Mouse (Mus musculus) Muller cell, postnatal 12 days (primary cell): ENCODE data around the gene Pex16.
A peak's percentile ranks its signal among the peaks of the same experiment; 100 is the strongest.

Experiments used
- DNase-seq: peaks from one replicate; pipeline ENCODE4 v3.0.0-alpha.2; 2015; ENCODE audit errors: inconsistent ontology term

Gene Pex16

DNA sequence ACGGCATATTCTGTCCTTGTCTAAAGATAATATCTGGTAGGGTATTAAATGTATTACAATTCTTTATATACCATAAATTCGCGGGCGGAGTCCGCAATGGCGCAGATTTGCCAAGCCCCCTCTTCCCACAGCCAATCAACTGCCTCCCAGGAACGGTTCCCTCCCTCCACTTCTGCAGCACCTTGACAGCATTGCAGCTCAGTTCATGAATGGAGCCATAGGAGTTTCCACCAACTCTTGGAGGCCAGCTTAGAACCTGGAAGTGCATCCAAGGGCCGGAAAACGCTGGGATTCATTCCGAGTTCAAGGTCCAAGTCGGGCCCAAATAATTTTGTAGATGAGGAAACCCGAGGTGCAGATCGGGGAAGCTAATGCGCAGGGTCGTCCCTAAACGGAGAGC lies at the start of gene Pex16, which contains the start of gene Large2:
Gene Pex16 (plus strand): TSS at position 163 of the 400 bp plus-strand sequence.
Gene Large2 (minus strand): TSS at position 356 of the 400 bp plus-strand sequence.
- peak; percentile 51 for DNase-seq

DNA sequence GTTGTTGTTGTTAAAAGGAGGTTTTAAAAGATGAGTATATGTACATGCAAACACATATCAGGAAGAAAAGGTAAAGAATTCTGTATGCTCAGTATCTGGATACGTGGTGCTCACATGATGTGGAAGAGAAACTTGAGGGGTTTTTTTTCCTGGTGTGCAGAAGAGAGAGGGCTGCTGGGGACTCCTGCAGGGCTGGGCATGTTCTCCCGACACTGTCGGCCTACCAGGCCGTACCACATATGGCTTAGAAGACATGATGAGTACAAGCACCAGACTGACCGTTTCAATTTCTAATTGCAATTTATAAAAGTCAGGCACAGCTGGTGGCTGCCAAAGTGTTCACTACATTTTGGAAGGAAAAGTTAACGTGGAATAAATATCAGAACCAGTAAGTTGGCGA lies 48.8 kb upstream of the Pex16 start:
- DNase-seq: no peak

DNA sequence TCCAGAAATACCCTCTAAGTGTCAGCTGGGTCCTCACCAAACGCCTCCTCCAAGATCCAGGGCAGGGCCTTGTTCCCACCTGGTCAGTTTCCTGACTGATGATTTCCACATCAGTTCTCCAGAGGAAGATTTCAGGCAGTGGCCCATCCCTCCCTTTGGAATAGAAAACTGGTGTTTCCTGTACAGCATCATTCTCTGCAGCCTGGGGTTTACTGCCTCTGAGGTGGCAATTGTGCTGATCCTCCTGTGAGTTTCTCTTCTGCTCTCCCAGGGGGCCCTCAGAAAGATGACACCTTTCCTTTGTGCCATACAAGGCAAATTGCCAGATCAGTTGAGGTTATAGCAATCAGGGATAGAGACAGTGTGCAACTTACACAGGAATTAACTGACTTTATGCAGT lies 48.3 kb upstream of the Pex16 start:
- DNase-seq: no peak

DNA sequence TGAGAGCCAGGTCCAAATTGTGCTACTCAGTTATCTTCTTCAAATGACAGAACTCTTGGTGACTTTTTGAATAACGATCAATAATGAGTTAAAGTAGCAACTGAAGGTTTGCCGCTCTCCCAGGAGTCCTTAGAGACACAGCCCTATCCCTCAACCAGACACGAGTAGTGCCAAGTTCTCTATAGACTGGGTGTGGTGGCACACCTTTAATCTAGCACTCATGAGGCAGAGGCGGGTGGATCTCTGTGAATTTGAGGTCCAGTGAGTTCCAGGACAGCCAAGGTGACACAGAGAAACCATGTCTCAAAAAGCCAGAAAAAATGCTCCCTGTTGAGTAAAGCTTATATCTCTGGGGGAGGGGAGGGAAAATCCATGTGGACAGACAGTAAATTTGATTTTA lies 46.9 kb upstream of the Pex16 start:
- DNase-seq: no peak

DNA sequence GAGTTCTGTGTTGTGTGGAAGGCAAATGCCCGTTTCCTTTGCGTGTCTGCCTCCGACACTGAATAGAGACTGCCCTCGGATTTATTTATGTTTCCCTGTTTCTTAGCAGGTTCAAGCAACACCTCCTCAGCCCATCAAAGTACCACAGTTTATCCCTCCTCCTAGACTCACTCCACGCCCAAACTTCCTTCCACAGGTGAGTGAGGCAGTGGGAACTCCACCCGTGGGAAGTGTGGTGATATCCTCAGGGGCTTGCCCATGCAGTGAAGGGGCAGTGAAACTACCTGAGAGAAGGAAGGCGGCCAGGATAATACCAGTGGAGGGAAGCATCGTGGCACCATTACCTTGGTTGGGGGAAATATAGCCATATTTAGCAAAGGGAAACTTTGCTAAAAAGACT lies 46.3 kb upstream of the Pex16 start:
- DNase-seq: no peak

DNA sequence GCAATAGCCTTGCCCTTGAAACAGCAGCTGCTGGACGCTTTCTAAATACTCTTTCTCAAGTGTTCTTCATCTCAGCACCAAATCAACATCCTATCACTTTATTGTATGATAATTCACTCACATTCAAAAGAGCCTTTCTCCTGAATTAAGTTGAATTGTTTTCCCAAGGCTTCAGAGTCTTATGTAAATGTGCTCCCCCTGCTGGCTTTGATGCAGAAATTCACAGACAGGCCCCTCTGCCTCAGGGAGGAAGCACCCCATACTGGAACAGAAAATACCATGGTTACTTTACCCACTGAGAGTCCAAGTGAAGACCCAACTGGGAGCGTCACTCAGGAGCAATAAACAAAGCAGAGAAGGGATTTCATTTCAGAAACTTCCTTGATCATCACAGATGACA lies 43.6 kb upstream of the Pex16 start:
- DNase-seq: peak; percentile 38

DNA sequence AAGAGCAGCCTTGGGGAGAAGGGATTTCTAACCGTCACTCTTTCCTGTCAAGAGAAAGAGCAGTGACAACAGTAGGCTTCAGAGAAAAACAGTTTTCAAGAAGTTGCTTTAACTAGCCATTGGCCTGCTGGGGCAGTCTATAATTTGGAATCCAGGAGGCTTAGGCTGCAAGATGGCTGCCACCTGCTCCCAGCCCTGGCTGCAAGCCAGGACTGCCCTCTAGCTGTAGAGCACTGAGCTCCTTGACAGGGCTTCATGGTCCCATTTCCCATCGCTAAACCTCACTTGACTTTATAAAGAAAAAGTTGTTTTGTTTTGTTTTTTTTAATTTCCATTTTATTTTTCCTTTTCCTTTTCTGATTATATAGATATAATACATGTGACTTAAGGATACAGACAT lies 43.1 kb upstream of the Pex16 start:
- no peak for DNase-seq

DNA sequence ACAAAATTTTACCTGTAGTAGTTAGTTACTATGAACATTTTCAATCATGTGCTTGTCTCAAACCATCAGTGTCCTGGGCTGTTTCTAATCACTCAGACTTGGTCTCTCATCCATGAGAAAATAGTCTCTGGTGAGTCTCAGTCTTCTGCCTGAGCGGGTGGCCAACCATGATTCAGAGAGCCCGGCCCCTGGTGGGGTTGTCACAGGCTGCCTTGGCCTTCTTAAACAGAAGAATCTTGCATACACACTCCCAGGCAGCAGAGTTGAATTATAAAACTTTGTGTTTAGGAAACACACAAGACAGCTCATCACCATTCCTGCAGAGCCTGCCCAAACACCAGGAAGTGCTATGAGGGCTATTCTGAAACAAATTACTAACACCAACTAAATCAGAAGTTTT lies 42.6 kb upstream of the Pex16 start:
- no peak for DNase-seq

DNA sequence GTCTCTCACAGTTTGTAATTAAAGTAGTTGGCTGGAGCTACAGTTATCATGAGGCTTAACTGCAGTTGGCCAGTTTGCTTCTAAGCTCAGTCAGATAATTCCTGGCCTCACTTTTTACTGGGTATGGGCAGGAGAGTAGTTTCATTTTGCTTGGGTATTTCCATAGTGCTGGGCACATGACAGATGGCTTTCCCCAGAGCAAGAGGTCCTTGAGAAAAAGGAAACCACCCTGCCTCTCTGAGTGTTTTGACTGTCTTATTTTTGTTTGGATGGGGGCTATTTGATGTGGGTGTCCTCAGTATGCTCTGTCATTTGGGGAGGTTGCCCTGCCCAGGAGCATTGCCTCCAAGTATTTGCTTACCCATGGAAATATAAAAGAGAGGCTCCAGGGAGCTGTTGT lies 32.1 kb upstream of the Pex16 start:
- DNase-seq: no peak

DNA sequence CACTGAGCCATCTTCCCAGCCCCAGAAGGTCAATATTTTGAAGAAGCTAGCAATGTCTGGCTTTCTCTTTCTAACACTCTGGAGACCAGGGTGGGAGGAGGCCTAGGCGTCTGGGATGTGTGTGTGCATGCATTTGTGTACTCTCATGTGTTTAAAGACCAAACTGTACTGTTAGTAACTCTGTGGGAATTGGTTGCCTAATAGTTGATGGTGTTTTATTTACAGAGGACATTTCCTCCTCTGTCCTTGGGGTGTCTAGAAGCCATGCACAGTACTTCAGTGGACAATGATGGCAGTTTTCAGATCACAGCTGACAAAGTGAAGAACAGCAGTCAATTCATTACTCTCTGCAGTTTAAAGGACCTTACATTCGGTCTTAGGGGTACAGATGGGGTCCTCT lies 27.3 kb upstream of the Pex16 start:
- DNase-seq: no peak

DNA sequence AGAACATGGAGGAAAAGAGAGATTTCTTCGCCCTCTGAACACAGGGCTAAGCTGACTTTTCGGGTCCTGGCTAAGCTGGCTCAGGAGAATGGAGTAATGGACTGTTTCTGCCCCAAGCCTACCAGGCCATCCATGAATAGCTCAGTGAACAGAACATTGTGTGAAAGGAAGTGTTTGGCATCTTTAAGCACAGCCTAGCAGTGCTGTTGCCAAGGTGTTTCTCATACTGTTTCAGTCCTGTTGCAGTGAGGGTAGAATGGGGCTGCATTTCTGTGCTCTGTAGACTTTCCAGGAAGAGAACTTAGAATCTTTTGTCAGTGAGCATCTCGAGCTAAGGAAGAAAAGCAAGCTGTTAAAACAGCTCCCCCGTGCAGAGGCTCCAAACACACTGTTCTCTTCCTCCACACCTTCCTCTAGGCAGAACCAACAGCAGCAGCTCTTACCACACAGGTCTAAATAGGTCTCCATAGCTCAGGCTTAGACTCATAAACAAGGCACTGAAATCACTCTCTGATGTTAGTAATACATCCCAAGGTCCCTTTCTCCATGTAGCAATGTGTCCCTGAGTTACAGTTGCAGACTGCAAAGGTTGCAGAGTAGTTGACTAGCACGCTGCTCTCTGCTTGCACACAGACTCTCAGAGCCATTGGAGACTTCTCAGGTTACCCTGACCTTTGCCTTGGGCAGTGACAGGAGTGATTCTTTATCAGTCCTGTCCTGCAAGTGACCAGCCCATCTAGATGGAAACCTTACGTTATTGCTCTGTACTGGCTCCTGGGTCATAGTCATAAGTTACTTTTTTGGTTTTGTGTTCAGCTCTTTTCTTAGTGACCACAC lies 24.7 kb upstream of the Pex16 start:
- no peak for DNase-seq

DNA sequence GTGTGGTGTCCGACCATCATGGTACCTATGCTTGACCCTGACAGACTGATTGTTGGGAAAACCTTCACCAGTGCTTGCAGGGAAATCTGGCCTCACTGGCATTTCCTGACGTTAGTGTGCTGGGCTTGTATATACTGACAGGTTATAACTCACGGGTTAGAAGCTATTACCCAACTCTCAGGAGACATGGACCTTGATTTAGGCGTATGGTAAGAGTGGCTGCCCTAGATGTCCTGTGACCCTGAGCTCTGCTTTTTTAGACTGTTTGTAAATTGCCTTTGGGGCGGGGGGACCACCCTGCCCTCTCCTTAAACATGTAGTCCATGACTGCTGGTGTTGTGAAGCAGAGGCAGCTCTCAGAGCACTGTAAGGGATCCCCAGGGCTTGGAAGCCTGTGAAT lies 23.8 kb upstream of the Pex16 start:
- DNase-seq: no peak

DNA sequence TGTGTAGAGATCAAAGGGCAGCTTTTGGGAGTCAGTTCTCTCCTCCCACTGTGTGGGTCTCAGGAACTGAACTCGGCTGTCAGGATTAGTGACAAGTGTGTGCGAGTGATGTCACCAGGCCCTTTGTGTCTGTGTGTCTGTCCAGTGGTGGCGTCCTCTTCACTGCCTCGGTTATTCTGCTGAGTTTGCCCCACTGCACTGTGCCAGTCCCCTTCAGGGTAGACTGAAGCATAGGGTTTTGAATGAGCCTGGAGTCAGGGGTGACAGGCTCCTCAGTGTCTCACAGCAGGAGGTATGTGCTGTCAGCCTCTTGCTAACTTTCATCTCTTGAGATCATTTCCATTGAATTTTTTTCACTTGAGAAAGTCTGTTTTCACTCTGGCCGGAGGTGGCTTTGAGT lies 21.1 kb upstream of the Pex16 start:
- DNase-seq: no peak

DNA sequence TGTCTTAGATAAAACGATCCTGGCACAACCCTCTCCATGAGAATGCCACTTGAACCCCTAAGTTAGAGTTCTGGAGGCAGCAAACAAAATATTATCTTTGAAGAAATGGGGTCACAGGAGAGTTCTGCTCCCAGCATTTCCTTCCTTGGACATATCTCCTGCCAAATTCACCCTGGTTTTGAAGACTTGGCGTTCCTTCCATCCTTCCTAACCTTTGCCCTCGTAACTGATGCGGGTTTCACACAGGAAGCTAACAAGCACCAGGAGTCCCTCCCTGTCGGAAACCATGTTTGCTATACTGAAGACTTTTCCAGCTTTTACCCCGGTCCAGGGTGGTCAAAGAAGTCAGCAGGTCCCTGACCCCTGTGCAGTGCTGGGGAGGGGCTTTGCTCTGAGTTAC lies 20.3 kb upstream of the Pex16 start:
- DNase-seq: no peak

DNA sequence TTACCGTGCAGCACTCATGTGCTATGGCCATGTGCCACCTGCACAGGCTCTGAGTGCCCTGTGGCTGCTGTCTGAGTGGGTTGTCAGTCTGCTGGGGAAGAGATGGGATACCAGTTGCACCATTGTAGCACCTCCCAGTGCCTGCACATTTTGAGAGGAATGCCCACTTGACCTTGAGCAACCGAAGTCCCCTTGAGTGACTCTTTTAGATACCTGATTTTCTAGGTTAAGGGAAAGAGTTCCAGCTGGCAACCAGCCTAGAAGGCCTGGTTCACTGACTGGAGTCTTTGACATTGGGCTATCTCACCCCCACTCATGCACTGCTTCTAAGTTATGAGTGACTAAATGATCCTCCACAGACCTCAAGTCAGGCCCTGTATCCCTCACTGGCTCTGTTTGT lies 15.2 kb upstream of the Pex16 start:
- DNase-seq: no peak

DNA sequence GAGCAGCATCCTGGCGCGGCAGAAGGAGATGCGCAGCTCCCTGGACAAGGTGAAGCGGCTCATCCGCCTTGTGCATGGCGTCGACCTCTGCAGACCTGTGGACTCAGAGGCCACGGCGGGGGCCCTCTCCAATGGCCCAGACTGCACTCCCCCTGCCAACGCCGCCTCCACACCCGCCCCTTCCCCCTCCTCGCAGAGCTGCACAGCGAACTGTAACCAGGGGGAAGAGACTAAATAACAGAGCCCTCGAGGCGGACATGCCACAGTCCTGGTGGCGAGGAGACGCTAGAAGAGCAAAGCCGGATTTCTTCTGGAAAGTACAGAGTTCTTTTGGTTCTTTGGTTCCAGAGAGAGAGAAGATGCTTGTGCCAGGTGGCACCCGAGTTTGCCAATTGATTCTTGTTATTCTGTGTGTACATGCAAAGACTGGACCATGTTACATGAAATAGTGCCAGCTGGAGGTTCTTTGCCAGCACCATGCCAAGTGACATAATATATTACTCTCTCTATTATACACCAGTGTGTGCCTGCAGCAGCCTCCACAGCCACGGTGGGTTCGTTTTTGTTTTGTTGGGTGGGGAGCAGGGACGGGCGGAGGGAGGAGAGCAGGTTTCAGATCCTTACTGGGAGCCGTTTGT lies 14.2 kb upstream of the Pex16 start:
- DNase-seq: no peak

DNA sequence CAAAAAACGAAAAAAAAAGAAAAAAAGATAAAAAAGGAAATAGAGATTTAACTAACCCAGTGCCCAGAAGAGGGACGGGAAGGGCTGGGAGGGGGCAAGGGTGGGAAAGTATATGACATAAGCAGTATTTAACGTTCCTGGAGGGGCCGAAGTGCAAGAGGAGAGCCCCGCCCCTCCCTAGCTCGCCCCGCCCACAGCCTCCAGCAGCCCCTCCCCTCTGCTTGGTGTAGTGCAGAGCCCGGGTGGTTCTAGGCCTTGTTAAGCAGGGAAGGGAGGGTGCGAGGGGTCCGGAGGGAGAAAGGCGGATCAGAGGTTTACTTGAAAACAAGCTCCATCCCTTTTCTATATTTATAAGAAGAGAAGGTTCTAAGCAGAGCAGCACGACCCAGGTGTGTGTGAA lies 13.6 kb upstream of the Pex16 start:
- no peak for DNase-seq

DNA sequence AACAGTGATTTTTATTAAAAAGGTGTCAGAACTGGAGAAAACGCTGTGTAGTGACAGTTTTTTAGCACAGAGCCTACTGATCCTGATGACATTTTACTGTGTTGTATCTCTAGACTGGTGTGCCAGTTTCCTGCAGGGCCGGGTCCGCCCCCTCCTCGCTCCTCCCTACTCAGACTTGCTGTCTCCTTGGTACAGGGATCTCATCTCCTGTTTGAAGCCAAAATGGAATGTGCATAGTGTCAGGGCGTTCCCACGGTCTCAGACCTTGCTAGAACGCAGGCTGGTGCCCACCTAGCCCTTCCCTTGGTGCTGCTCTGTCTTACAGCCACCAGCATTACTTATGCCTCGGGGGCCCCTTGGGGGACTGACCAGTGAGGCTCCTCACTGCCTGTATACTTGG lies 12.7 kb upstream of the Pex16 start:
- DNase-seq: no peak

DNA sequence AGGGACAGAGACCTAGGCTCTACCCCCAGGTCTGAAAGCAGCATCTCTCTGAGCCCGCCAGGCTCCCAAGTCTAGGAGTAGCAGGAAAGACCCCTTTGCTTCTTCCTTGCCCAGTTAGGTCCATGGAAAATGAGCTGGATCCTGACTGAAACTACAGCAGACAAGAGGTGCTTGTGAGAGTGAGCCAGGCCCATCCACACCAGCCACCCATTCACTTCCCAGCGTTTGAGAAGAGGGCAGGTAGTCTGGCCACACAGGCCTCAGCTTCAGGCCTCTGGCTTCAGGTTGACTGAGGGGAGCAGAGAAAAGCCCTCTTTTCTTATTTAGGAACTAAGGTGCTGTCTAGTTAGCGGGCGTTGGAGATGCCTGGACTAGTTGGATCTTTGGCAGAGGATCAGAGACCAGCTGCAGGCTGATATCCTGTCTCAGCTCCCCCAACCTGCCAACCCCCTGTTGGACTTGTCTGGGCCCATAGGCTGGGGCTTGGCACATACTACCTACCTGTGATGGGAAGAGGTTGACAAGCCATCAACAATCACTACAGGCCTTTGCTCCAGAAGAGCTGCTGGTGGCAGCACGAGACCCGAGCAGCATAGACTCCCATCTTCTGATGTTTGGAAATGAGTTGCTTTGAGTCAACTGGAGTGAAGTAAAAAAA lies 11.8 kb upstream of the Pex16 start:
- no peak for DNase-seq

DNA sequence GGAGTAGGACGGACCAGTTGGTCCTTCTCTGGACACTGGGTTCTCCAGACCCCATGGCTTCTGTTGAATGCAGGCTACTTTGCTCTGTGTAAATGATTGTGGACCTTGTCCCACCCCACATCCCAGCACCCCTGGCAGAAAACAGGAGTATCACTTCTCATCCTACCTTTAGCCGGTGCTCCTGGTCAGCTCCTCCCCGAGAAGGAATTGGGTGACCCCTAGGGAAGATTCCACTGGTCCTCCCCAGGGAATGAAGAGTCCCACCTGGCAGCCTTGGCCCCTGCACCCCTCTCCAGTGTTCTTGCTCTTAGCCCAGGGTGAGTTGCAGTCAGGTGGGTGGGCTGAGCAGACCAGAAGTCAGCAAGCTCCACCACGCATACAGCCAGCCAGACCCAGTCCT lies 10.4 kb upstream of the Pex16 start:
- no peak for DNase-seq

DNA sequence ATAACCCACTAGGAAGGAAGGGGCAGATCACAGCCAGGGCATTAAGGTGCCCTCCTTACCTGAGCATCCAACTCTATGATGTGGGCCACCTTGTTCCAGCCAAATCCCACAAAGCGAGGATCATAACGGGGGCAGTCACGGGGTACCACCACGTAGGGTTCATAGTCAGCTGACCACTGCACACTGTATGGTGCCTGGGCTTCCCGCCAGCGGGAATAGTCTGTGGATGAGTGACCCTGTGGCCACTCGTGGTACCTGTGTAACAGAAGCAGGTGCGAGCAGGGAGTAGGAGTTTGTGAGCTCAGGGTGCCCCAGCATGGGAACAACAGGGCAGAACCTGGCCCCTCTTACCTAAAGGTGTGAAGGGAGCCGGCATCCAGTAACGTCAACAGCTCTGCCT lies 8.9 kb upstream of the Pex16 start:
- no peak for DNase-seq

DNA sequence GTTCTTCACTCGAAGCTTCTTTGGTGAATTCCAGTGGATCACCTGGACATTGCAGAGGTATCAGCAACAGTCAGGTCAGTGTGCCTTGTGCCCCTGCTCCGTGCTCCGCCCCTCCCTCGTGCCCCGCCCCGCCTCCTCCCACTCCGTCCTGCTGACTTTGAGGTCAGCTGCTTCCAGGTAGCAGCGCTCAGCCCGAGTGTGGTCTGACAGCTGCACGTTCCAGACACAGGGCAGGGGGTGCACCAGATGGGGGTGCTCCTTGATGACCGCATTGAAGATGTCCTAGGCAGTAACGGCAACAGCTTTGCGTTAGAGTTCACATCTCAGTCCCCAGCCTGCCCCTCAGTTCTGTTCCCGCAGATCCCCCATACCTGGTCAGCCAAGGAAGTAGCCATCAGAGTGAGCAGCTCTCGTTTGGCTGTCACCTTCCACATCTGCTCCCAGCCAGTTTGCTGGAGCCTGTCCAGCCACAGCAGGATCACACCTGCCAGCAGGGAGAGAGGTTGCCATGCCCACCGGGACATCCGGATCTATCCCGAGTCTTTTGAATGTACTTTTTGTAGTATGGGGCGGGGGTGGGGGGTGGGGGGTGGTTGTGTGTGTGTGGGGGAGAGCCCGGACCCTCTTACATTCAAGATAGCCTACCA lies 7.0 kb upstream of the Pex16 start:
- no peak for DNase-seq
